ENCODE assay signal across 9 mouse cellular contexts in genomic region chr2:105130351-105131060, GRCm38 (mm10). TPM values are rescaled to one million over a fixed set of nuclear protein-coding genes. Genes with fewer than 3 reads are reported as not detected.
DNase-seq lines count a peak whose midpoint lies in the region; ATAC-seq and TF ChIP-seq lines count a peak whose summit lies in the region.
"Had no signal": no experiment of that assay in that cellular context is flagged by ENCODE, and none has a peak within 500 bp of the region (broad histone marks: within the 10 kb centered on the region; RNA-seq: fewer than 3 reads in every experiment).

No protein-coding gene starts in this region.

- WGBS in lung, embryonic 15.5 days: 1% methylated on average over 32 of the region's 32 CpGs
- 1% methylated on average over 32 of the region's 32 CpGs for WGBS in hindbrain, postnatal 0 days

- H3K4me2 ChIP-seq in lung, embryonic 15.5 days: peak overlapping the region; percentile 6; the same call in 1 of the 2 replicates
- H3K4me2 ChIP-seq in hindbrain, postnatal 0 days (ENCODE audit: low read depth, low read length): no peak overlapping the region
- H3K4me2 ChIP-seq: liver, embryonic 15.5 days had no signal

- no peak overlapping the region for H3K9ac ChIP-seq in lung, embryonic 15.5 days
- no peak overlapping the region for H3K9ac ChIP-seq in hindbrain, postnatal 0 days (replicated peaks; ENCODE audit: low read length)
- H3K9ac ChIP-seq: liver, embryonic 15.5 days had no signal

- no peak overlapping the region for H3K27ac ChIP-seq in lung, embryonic 15.5 days
- H3K27ac ChIP-seq in hindbrain, postnatal 0 days: no peak overlapping the region
- H3K27ac ChIP-seq: liver, embryonic 15.5 days had no signal

- DNase-seq in lung, postnatal 10 days: no peak
- no peak for DNase-seq in hindbrain, postnatal 0 days (ENCODE audit: low spot score)
- DNase-seq in retina, postnatal 1 day: peak; percentile 55
- DNase-seq in adrenal gland, adult 8-10 months: no peak
- DNase-seq in frontal cortex, postnatal 36 days (ENCODE audit: low spot score in 2 of 2): no peak
- no peak for DNase-seq in left cerebral cortex, adult 18-20 months (ENCODE audit: low spot score in 2 of 2)

- H3K4me3 ChIP-seq in lung, embryonic 15.5 days: no peak overlapping the region
- 0 out of 2 replicates have a peak overlapping the region, but pooled peaks have one; percentile 6 for H3K4me3 ChIP-seq in hindbrain, postnatal 0 days (ENCODE audit: low read length)
- H3K4me3 ChIP-seq: liver, embryonic 15.5 days had no signal

- H3K27me3 ChIP-seq in lung, embryonic 15.5 days: peaks cover 100% of the 10 kb centered on the region
- peaks cover 93% of the 10 kb centered on the region for H3K27me3 ChIP-seq in hindbrain, postnatal 0 days (ENCODE audit: insufficient read depth, low read length)

- no peaks in the 10 kb centered on the region for H3K36me3 ChIP-seq in lung, embryonic 15.5 days
- no peaks in the 10 kb centered on the region for H3K36me3 ChIP-seq in hindbrain, postnatal 0 days (ENCODE audit: insufficient read depth, low read length)
- H3K36me3 ChIP-seq: liver, embryonic 15.5 days had no signal

- ATAC-seq in lung, embryonic 15.5 days (ENCODE audit: borderline replicate concordance, extremely low read depth, low FRiP score, low TSS enrichment): no peak
- peak; percentile 20; the same call in 1 of the 2 replicates for ATAC-seq in granulocyte monocyte progenitor cell, adult 5-6 weeks (replicated peaks; ENCODE audit: poor library complexity, severe bottlenecking)
- ATAC-seq in hindbrain, postnatal 0 days: no peak

- H3K9me3 ChIP-seq in lung, embryonic 15.5 days: no peaks in the 10 kb centered on the region
- H3K9me3 ChIP-seq in hindbrain, postnatal 0 days (ENCODE audit: low read length): no peaks in the 10 kb centered on the region
- H3K9me3 ChIP-seq: liver, embryonic 15.5 days had no signal

- peaks cover 26% of the 10 kb centered on the region for H3K4me1 ChIP-seq in lung, embryonic 15.5 days
- H3K4me1 ChIP-seq in hindbrain, postnatal 0 days (ENCODE audit: insufficient read depth, low read length): no peaks in the 10 kb centered on the region

- TF ChIP-seq CTCF in hindbrain, postnatal 0 days (IDR thresholded peaks at IDR 0.05; ENCODE audit: low read depth): no peak

RNA-seq across cellular contexts. Expression of gene Wt1, which starts 4.2 kb away (rescaled TPM):
- polyA plus RNA-seq in lung, embryonic 15.5 days (2015; fragmentation: Nextera tagmentation; extraction: Ambion mirVana): 5.4 and 7.9 TPM in 2 replicates
- total RNA-seq in granulocyte monocyte progenitor cell, adult 5-6 weeks (2014; fragmentation: Nextera tagmentation): not detected in 2 replicates
- not detected in 2 replicates for total RNA-seq in granulocyte monocyte progenitor cell, adult 5-6 weeks (2017)
- total RNA-seq in hindbrain, postnatal 0 days (2014; rRNA removed): 0.32 and 1.9 TPM in 2 replicates
- 0.55 and 0.56 TPM in 2 replicates for polyA plus RNA-seq in hindbrain, postnatal 0 days (2015; fragmentation: Nextera tagmentation; extraction: Ambion mirVana)
- 1 to 10 TPM; 1.1 to 3.2 (median 2.5) TPM for total RNA-seq in adrenal gland, adult 8-10 months (2022)
- under 1 TPM; 0.28 to 0.33 TPM for total RNA-seq in left cerebral cortex, adult 18-20 months (2021)

RNA-seq across cellular contexts. Expression of gene Gm11060, which starts 38.7 kb away (rescaled TPM):
- polyA plus RNA-seq in lung, embryonic 15.5 days (2015; fragmentation: Nextera tagmentation; extraction: Ambion mirVana): not detected in 2 replicates
- total RNA-seq in granulocyte monocyte progenitor cell, adult 5-6 weeks (2014; fragmentation: Nextera tagmentation): not detected in 2 replicates
- not detected in 2 replicates for total RNA-seq in granulocyte monocyte progenitor cell, adult 5-6 weeks (2017)
- not detected in 2 replicates for total RNA-seq in hindbrain, postnatal 0 days (2014; rRNA removed)
- not detected in 2 replicates for polyA plus RNA-seq in hindbrain, postnatal 0 days (2015; fragmentation: Nextera tagmentation; extraction: Ambion mirVana)
- total RNA-seq in adrenal gland, adult 8-10 months (2022): not detected
- total RNA-seq in left cerebral cortex, adult 18-20 months (2021): not detected
- polyA plus RNA-seq: liver, embryonic 15.5 days had no signal
